Mouse (Mus musculus) erythroblast, embryonic 14.5 days (primary cell): ENCODE results near the gene Slc9a6.

Experiments
- GATA1 ChIP-seq: IDR thresholded peaks from 2 replicates; pipeline ENCODE4 v1.6.1; 2012; ENCODE audit warnings: low read length, inconsistent platforms, mixed read lengths
- TAL1 ChIP-seq: IDR thresholded peaks from 3 replicates; pipeline ENCODE4 v1.6.1; 2012; ENCODE audit warnings: low read length, inconsistent platforms, mixed read lengths

DNA sequence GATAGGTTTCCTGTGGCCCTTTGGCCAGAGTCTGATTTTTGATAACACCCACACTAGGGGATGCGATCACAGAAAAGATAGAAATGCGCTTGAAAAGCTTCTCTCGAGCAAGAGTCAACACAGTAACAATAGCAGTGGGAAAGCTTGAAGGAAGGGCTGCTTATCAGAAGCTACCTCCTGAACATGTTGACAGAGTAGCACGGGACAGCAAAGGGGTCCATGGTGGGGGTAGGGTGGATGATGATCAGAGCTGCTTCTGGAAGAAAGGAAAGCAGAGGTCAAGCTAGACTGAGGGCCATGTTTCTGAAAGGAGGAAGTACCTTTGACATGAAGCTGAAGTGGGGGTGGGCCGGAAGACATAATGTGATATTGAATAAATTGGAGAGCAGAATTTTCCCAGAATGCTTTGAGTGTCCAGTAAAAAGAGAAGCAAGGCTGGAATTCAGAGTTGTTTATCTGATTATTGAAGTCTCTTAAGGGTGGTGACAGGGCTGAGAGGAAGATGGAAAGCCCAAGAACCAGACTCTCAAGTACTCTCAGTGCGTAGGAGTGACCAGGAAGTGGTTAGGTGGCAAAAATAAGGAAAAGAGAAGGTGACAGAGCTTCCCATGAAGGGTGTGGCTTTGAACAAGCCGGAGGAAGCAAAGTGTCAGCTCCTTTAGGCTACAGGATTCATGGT is 2.4 kb upstream of the Slc9a6 start:
- no peak for TF ChIP-seq GATA1
- TF ChIP-seq TAL1, result no peak
